Mouse (Mus musculus) midbrain, embryonic 15.5 days (tissue): Measurements from ENCODE around the gene Cyb561d1. TPM values are rescaled to one million over a fixed set of nuclear protein-coding genes. Genes with fewer than 3 reads are reported as not detected.

Source experiments
- ATAC-seq: fragments of 200-750 bp; cut with Nextera tagmentation; replicated peaks from 2 replicates; pipeline ENCODE4 v1.8.0; 2017; ENCODE audit warnings: moderate TSS enrichment
- H3K27ac ChIP-seq: fragments of 300-500 bp; sonication (generic); 2 replicates; pipeline ENCODE4 v1.5.1; 2015; ENCODE audit warnings: mild to moderate bottlenecking, inconsistent platforms
- H3K27me3 ChIP-seq: fragments of 300-500 bp; sonication (generic); replicated peaks from 2 replicates; pipeline ENCODE4 v1.6.1; 2015; ENCODE audit warnings: inconsistent platforms
- H3K36me3 ChIP-seq: fragments of 300-500 bp; sonication (generic); replicated peaks from 2 replicates; pipeline ENCODE4 v1.6.1; 2015; ENCODE audit warnings: inconsistent platforms
- H3K4me1 ChIP-seq: fragments of 300-500 bp; sonication (generic); 2 replicates; pipeline ENCODE4 v1.6.1; 2015; ENCODE audit warnings: inconsistent platforms
- H3K4me2 ChIP-seq: fragments of 300-500 bp; sonication (generic); 2 replicates; pipeline ENCODE4 v1.6.1; 2015; ENCODE audit warnings: inconsistent platforms, mild to moderate bottlenecking, moderate library complexity
- H3K4me3 ChIP-seq: fragments of 300-500 bp; sonication (generic); 2 replicates; pipeline ENCODE4 v1.5.1; 2015; ENCODE audit warnings: mild to moderate bottlenecking, inconsistent platforms
- H3K9ac ChIP-seq: fragments of 300-500 bp; sonication (generic); 2 replicates; pipeline ENCODE4 v1.6.1; 2015; ENCODE audit warnings: mild to moderate bottlenecking, inconsistent platforms
- H3K9me3 ChIP-seq: fragments of 300-500 bp; sonication (generic); 2 replicates; pipeline ENCODE4 v1.6.1; 2016; ENCODE audit warnings: inconsistent platforms
- WGBS: fragments of 180-500 bp; shearing (Covaris S2); methylation state at CpG from one replicate; pipeline ENCODE4 v1.1.7; 2015; ENCODE audit warnings: mixed read lengths; 5-methylcytosine and 5-hydroxymethylcytosine counted together
- polyA plus RNA-seq: library from polyadenylated mRNA; unstranded; fragments of >200 nt; fragmentation: Nextera tagmentation; extraction: Ambion mirVana; gene quantifications from 2 replicates; pipeline ENCODE4 v1.2.1, GENCODE M21; 2015

Cyb561d1 gene
- polyA plus RNA-seq, 1 experiment from 2014 or later: 4.6 TPM

- peak overlapping the region; percentile 23; the same call in 1 of the 2 replicates for H3K9ac ChIP-seq
- H3K27ac ChIP-seq: peak overlapping the region; percentile 61
- H3K4me3 ChIP-seq: no peak overlapping the region
- ATAC-seq: peak; percentile 32; the same call in 1 of the 2 replicates
- no peaks in the 10 kb centered on the region for H3K9me3 ChIP-seq
- peaks cover 40% of the 10 kb centered on the region for H3K4me1 ChIP-seq
- peak overlapping the region; percentile 24 for H3K4me2 ChIP-seq
- H3K27me3 ChIP-seq: no peaks in the 10 kb centered on the region
- 10% methylated on average over 14 of the region's 14 CpGs for WGBS
- no peaks in the 10 kb centered on the region for H3K36me3 ChIP-seq
Observed at GRCm38 (mm10) chr3:108197066-108197497, 3.9 kb downstream of the Cyb561d1 start.

- Histone ChIP-seq H3K27ac (peak overlapping the region; percentile 61), H3K4me1 (peaks cover 34% of the 10 kb centered on the region), H3K4me2 (no peak overlapping the region), H3K9me3 (no peaks in the 10 kb centered on the region), H3K9ac (no peak overlapping the region), H3K4me3 (no peak overlapping the region), H3K27me3 (no peaks in the 10 kb centered on the region), H3K36me3 (0 out of 2 replicates have a peak, but pooled peaks cover 1% of the 10 kb centered on the region)
- 76% methylated on average over 7 of the region's 7 CpGs for WGBS
- ATAC-seq: no peak
Observed at GRCm38 (mm10) chr3:108195941-108196590, 4.9 kb downstream of the Cyb561d1 start.

- Histone ChIP-seq H3K9ac (no peak overlapping the region), H3K27me3 (no peaks in the 10 kb centered on the region), H3K9me3 (no peaks in the 10 kb centered on the region), H3K4me3 (no peak overlapping the region), H3K27ac (peak overlapping the region; percentile 61), H3K36me3 (0 out of 2 replicates have a peak, but pooled peaks cover 2% of the 10 kb centered on the region), H3K4me1 (peaks cover 26% of the 10 kb centered on the region), H3K4me2 (no peak overlapping the region)
- WGBS: 86% methylated on average over 4 of the region's 4 CpGs
- no peak for ATAC-seq
Observed at GRCm38 (mm10) chr3:108195287-108195686, 5.7 kb downstream of the Cyb561d1 start.

GRCm38 (mm10) chr3:108193686-108194085, 7.3 kb downstream of the Cyb561d1 start:
- Histone ChIP-seq H3K9ac (no peak overlapping the region), H3K9me3 (no peaks in the 10 kb centered on the region), H3K36me3 (0 out of 2 replicates have a peak, but pooled peaks cover 2% of the 10 kb centered on the region), H3K27me3 (no peaks in the 10 kb centered on the region), H3K27ac (no peak overlapping the region), H3K4me3 (no peak overlapping the region), H3K4me1 (peaks cover 27% of the 10 kb centered on the region), H3K4me2 (no peak overlapping the region)
- no peak for ATAC-seq
- 79% methylated on average over 4 of the region's 4 CpGs for WGBS

- no peak for ATAC-seq
- Histone ChIP-seq H3K4me2 (no peak overlapping the region), H3K9me3 (no peaks in the 10 kb centered on the region), H3K4me1 (peaks cover 30% of the 10 kb centered on the region), H3K27me3 (no peaks in the 10 kb centered on the region), H3K4me3 (no peak overlapping the region), H3K27ac (no peak overlapping the region), H3K36me3 (0 out of 2 replicates have a peak, but pooled peaks cover 2% of the 10 kb centered on the region), H3K9ac (no peak overlapping the region)
- 76% methylated on average over 5 of the region's 5 CpGs for WGBS
Observed at GRCm38 (mm10) chr3:108189897-108190296, 11.1 kb downstream of the Cyb561d1 start.

GRCm38 (mm10) chr3:108188716-108189490, 12.1 kb downstream of the Cyb561d1 start:
- no peak overlapping the region for H3K4me3 ChIP-seq
- 74% methylated on average over 9 of the region's 9 CpGs for WGBS
- H3K4me2 ChIP-seq: no peak overlapping the region
- no peak for ATAC-seq
- no peak overlapping the region for H3K9ac ChIP-seq
- no peak overlapping the region for H3K27ac ChIP-seq
- no peaks in the 10 kb centered on the region for H3K9me3 ChIP-seq
- 0 out of 2 replicates have a peak, but pooled peaks cover 3% of the 10 kb centered on the region for H3K27me3 ChIP-seq
- peaks cover 30% of the 10 kb centered on the region for H3K4me1 ChIP-seq
- H3K36me3 ChIP-seq: 0 out of 2 replicates have a peak, but pooled peaks cover 2% of the 10 kb centered on the region

GRCm38 (mm10) chr3:108187111-108187795, 13.8 kb downstream of the Cyb561d1 start:
- Histone ChIP-seq H3K4me3 (peak overlapping the region; percentile 89), H3K9me3 (no peaks in the 10 kb centered on the region), H3K27me3 (0 out of 2 replicates have a peak, but pooled peaks cover 3% of the 10 kb centered on the region), H3K36me3 (0 out of 2 replicates have a peak, but pooled peaks cover 2% of the 10 kb centered on the region), H3K9ac (peak overlapping the region; percentile 88; the same call in 1 of the 2 replicates), H3K4me1 (peaks cover 30% of the 10 kb centered on the region), H3K4me2 (peak overlapping the region; percentile 88), H3K27ac (no peak overlapping the region)
- ATAC-seq: peak; percentile 31
- 63% methylated on average over 20 of the region's 20 CpGs for WGBS

GRCm38 (mm10) chr3:108186098-108187047, 14.6 kb downstream of the Cyb561d1 start, which contains the start of gene Amigo1:
Amigo1 (plus strand) TSS chr3:108186335.
- H3K9ac ChIP-seq: peak within 1 kb of the TSS; percentile 88
- H3K9me3 ChIP-seq: no peaks in the 10 kb centered on the region
- ATAC-seq: peak; percentile 67
- H3K27ac ChIP-seq: peak within 1 kb of the TSS; percentile 66
- H3K4me3 ChIP-seq: peak within 1 kb of the TSS; percentile 89
- 0 out of 2 replicates have a peak, but pooled peaks cover 2% of the 10 kb centered on the region for H3K36me3 ChIP-seq
- 1% methylated on average over 89 of the region's 100 CpGs for WGBS
- H3K27me3 ChIP-seq: 0 out of 2 replicates have a peak, but pooled peaks cover 3% of the 10 kb centered on the region
- H3K4me1 ChIP-seq: peaks cover 30% of the 10 kb centered on the region
- peak within 1 kb of the TSS; percentile 88 for H3K4me2 ChIP-seq

- peak overlapping the region; percentile 88 for H3K9ac ChIP-seq
- 4% methylated on average over 16 of the region's 16 CpGs for WGBS
- H3K27me3 ChIP-seq: 0 out of 2 replicates have a peak, but pooled peaks cover 3% of the 10 kb centered on the region
- no peak overlapping the region for H3K27ac ChIP-seq
- H3K4me1 ChIP-seq: peaks cover 30% of the 10 kb centered on the region
- H3K4me2 ChIP-seq: peak overlapping the region; percentile 88
- ATAC-seq: peak; percentile 46; the same call in 1 of the 2 replicates
- H3K36me3 ChIP-seq: no peaks in the 10 kb centered on the region
- peak overlapping the region; percentile 89 for H3K4me3 ChIP-seq
- no peaks in the 10 kb centered on the region for H3K9me3 ChIP-seq
Observed at GRCm38 (mm10) chr3:108185460-108186097, 15.4 kb downstream of the Cyb561d1 start.

- 0 out of 2 replicates have a peak, but pooled peaks cover 3% of the 10 kb centered on the region for H3K27me3 ChIP-seq
- 78% methylated on average over 3 of the region's 3 CpGs for whole genome bisulfite sequencing
- peaks cover 30% of the 10 kb centered on the region for H3K4me1 ChIP-seq
- no peak overlapping the region for H3K27ac ChIP-seq
- H3K4me2 ChIP-seq: no peak overlapping the region
- no peaks in the 10 kb centered on the region for H3K9me3 ChIP-seq
- no peak for ATAC-seq
- H3K9ac ChIP-seq: no peak overlapping the region
- H3K36me3 ChIP-seq: no peaks in the 10 kb centered on the region
- no peak overlapping the region for H3K4me3 ChIP-seq
Observed at GRCm38 (mm10) chr3:108184742-108185141, 16.3 kb downstream of the Cyb561d1 start.
